Mouse (Mus musculus) splenic B cell, adult 2 months (primary cell): Measurements from ENCODE around the gene Tmem196.
"Not testable (repeated sequence)": the region's sequence is repeated elsewhere in the genome, so short reads cannot be mapped to it uniquely, and the experiment has no call there.

ENCODE experiments used
- DNase-seq: peaks from one replicate; pipeline ENCODE4 v3.0.0-alpha.2; 2011; ENCODE audit warnings: low read depth, low spot score
- H3K27me3 ChIP-seq: 2 replicates; pipeline ENCODE4 v1.6.1; 2012; ENCODE audit warnings: mild to moderate bottlenecking, low read length, moderate library complexity, mixed read lengths; ENCODE audit not compliant: control insufficient read depth, poor library complexity, insufficient read depth, severe bottlenecking
- H3K36me3 ChIP-seq: 2 replicates; pipeline ENCODE4 v1.6.1; 2012; ENCODE audit warnings: mild to moderate bottlenecking, low read length, moderate library complexity, mixed read lengths; ENCODE audit not compliant: control insufficient read depth, poor library complexity, insufficient read depth, severe bottlenecking

Tmem196 gene

GRCm38 (mm10) chr12:119945589-119946310 is at the start of gene Tmem196:
Tmem196 (plus strand) TSS chr12:119945822.
- no peak for DNase-seq
- H3K36me3 ChIP-seq: no peaks in the 10 kb centered on the region
- no peaks in the 10 kb centered on the region for H3K27me3 ChIP-seq

GRCm38 (mm10) chr12:119946311-119946692 is 680 bp downstream of the Tmem196 start:
- DNase-seq: no peak

GRCm38 (mm10) chr12:119957041-119957440 is 11.4 kb downstream of the Tmem196 start:
- Histone ChIP-seq H3K36me3 (no peaks in the 10 kb centered on the region), H3K27me3 (no peaks in the 10 kb centered on the region)
- no peak for DNase-seq

More at GRCm38 (mm10) chr12:119946311-119946692, 680 bp downstream of the Tmem196 start:
- Histone ChIP-seq H3K36me3 (no peaks in the 10 kb centered on the region), H3K27me3 (no peaks in the 10 kb centered on the region)

- no peaks in the 10 kb centered on the region for H3K36me3 ChIP-seq
- no peak for DNase-seq
- no peaks in the 10 kb centered on the region for H3K27me3 ChIP-seq
Observed at GRCm38 (mm10) chr12:119960730-119961129, 15.1 kb downstream of the Tmem196 start.

- no peaks in the 10 kb centered on the region for H3K36me3 ChIP-seq
- DNase-seq: no peak
- no peaks in the 10 kb centered on the region for H3K27me3 ChIP-seq
Observed at GRCm38 (mm10) chr12:119965373-119965772, 19.8 kb downstream of the Tmem196 start.

GRCm38 (mm10) chr12:119970068-119970467 is 24.4 kb downstream of the Tmem196 start:
- no peaks in the 10 kb centered on the region for H3K36me3 ChIP-seq
- H3K27me3 ChIP-seq: no peaks in the 10 kb centered on the region
- DNase-seq: no peak

GRCm38 (mm10) chr12:119981731-119982130 is 36.1 kb downstream of the Tmem196 start:
- H3K27me3 ChIP-seq: no peaks in the 10 kb centered on the region
- peak; percentile 60 for DNase-seq
- no peaks in the 10 kb centered on the region for H3K36me3 ChIP-seq

- Histone ChIP-seq H3K27me3 (no peaks in the 10 kb centered on the region), H3K36me3 (no peaks in the 10 kb centered on the region)
- DNase-seq: no peak
Observed at GRCm38 (mm10) chr12:119998267-119998666, 52.6 kb downstream of the Tmem196 start.

- no peak for DNase-seq
- Histone ChIP-seq H3K36me3 (no peaks in the 10 kb centered on the region), H3K27me3 (no peaks in the 10 kb centered on the region)
Observed at GRCm38 (mm10) chr12:120004280-120004679, 58.7 kb downstream of the Tmem196 start.

GRCm38 (mm10) chr12:120014768-120015167 is 69.1 kb downstream of the Tmem196 start:
- no peaks in the 10 kb centered on the region for H3K36me3 ChIP-seq
- DNase-seq: no peak

GRCm38 (mm10) chr12:120015201-120015600 is 69.6 kb downstream of the Tmem196 start:
- no peak for DNase-seq
- H3K27me3 ChIP-seq: no peaks in the 10 kb centered on the region
- H3K36me3 ChIP-seq: no peaks in the 10 kb centered on the region

More at GRCm38 (mm10) chr12:120014768-120015167, 69.1 kb downstream of the Tmem196 start:
- no peaks in the 10 kb centered on the region for H3K27me3 ChIP-seq

GRCm38 (mm10) chr12:120028089-120028959 is 82.7 kb downstream of the Tmem196 start:
- DNase-seq: peak; percentile 74
- H3K27me3 ChIP-seq, H3K36me3 ChIP-seq: not testable (repeated sequence)
